Comparison of ENCODE assay signal across 11 mouse cellular contexts in the genomic region with DNA sequence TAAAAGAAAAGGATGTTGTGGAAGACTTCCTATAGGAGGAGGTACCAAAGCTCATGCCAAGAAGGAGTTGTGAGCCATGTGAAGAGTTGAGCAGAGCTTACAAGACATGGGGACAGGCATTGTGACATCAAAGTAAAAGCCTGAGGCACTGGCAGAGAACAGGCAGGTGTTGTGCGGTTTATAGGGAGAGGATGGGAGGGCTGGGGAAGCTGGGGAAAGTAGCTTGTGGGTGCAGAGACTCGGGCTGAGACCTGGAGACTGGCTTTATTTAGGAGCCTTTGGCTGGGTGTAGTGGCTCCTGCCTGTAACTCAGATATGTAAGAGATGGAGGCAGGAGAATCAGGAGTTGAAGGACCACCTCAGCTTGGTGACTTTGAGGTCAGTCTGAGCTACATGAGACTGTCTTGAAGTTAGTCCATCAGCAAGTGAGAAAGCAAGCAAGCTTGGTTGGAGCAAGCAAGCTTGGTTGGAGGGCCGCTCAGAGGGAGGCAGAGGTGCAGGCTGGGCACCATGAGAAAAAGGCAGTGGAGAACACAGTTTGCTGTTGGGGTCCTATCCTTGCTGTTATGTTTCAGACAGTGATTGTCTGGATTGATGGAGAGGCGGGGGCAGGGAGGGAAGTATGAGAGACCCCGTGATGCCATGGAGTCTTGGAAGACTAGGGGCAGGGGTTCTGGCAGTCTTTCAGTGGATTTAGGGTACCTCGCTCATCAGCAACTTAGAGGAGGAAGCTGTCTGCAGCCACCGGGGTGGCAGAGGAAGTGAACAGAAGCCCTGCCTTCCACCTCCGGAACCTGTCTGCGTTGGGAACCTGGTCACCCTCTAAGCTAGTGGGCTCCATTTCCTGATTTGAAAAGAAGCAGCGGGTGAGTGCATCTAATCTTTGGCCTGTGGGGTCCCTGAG. TPM values are rescaled to one million over a fixed set of nuclear protein-coding genes. Genes with fewer than 3 reads are reported as not detected.
DNase-seq lines count a peak whose midpoint lies in the region; ATAC-seq and TF ChIP-seq lines count a peak whose summit lies in the region.
"Had no signal": no experiment of that assay in that cellular context is flagged by ENCODE, and none has a peak within 500 bp of the region (broad histone marks: within the 10 kb centered on the region; RNA-seq: fewer than 3 reads in every experiment).

A gene (plus strand): TSS at position 61 of the 904 bp plus-strand sequence.

- H3ac ChIP-seq in myocyte (ENCODE audit: control insufficient read depth, insufficient read length): no peak within 1 kb of the TSS

- H3K4me1 ChIP-seq in forebrain, embryonic 16.5 days (replicated peaks; ENCODE audit: control insufficient read depth, insufficient read depth, low read length): peaks cover 10% of the 10 kb centered on the region
- no peaks in the 10 kb centered on the region for H3K4me1 ChIP-seq in intestine, embryonic 15.5 days (replicated peaks)

- H3K27ac ChIP-seq in forebrain, embryonic 16.5 days (ENCODE audit: low read length): no peak within 1 kb of the TSS
- H3K27ac ChIP-seq in intestine, embryonic 15.5 days: no peak within 1 kb of the TSS
- H3K27ac ChIP-seq: hindbrain, postnatal 0 days; limb, embryonic 13.5 days; neural tube, embryonic 13.5 days had no signal

- no peaks in the 10 kb centered on the region for H3K79me2 ChIP-seq in myocyte (ENCODE audit: control insufficient read depth, insufficient read depth)

- H3K4me3 ChIP-seq in myocyte: peak within 1 kb of the TSS; percentile 4
- H3K4me3 ChIP-seq in forebrain, embryonic 16.5 days (replicated peaks; ENCODE audit: low read length): no peak within 1 kb of the TSS
- H3K4me3 ChIP-seq in intestine, embryonic 15.5 days (replicated peaks): no peak within 1 kb of the TSS
- H3K4me3 ChIP-seq: limb, embryonic 13.5 days; neural tube, embryonic 13.5 days had no signal

- peaks cover 10% of the 10 kb centered on the region for H3K27me3 ChIP-seq in myocyte (ENCODE audit: control insufficient read depth, insufficient read depth, insufficient read length)
- no peaks in the 10 kb centered on the region for H3K27me3 ChIP-seq in forebrain, embryonic 16.5 days (replicated peaks; ENCODE audit: control insufficient read depth, insufficient read depth, low read length)
- H3K27me3 ChIP-seq in intestine, embryonic 15.5 days (replicated peaks): no peaks in the 10 kb centered on the region
- H3K27me3 ChIP-seq: limb, embryonic 13.5 days; neural tube, embryonic 13.5 days had no signal

- peak; percentile 85 for DNase-seq in A20 (ENCODE audit: low read depth, low spot score)
- peak; percentile 54 for DNase-seq in CD4-positive helper T cell, adult 2 months (ENCODE audit: low read depth, low spot score)
- no peak for DNase-seq in ovary, postnatal 14 days (ENCODE audit: low spot score)
- DNase-seq in right cerebral cortex, postnatal 10 days (ENCODE audit: low spot score in 2 of 2): no peak

- no peak for TF ChIP-seq POLR2A in myocyte (IDR thresholded peaks at IDR 0.05; ENCODE audit: insufficient read length, low read depth)

- ATAC-seq in hematopoietic stem cell, adult 5-6 weeks (replicated peaks in 1 of 2; ENCODE audit: insufficient read depth in 1 of 2, low FRiP score in 2 of 2, low TSS enrichment in 1 of 2, low read depth in 1 of 2, poor library complexity in 2 of 2, severe bottlenecking in 2 of 2): peak; percentile 38 to 58; a peak in 3 of 4 replicates
- ATAC-seq in forebrain, embryonic 16.5 days: no peak
- ATAC-seq in intestine, embryonic 15.5 days: no peak
- ATAC-seq: hindbrain, postnatal 0 days had no signal

- H3K9ac ChIP-seq in forebrain, embryonic 16.5 days (replicated peaks; ENCODE audit: low read depth, low read length): no peak within 1 kb of the TSS
- no peak within 1 kb of the TSS for H3K9ac ChIP-seq in intestine, embryonic 15.5 days
- H3K9ac ChIP-seq: limb, embryonic 13.5 days; neural tube, embryonic 13.5 days had no signal

- no peaks in the 10 kb centered on the region for H3K9me3 ChIP-seq in forebrain, embryonic 16.5 days (ENCODE audit: control insufficient read depth, low read length)
- no peaks in the 10 kb centered on the region for H3K9me3 ChIP-seq in intestine, embryonic 15.5 days
- H3K9me3 ChIP-seq: limb, embryonic 13.5 days; neural tube, embryonic 13.5 days had no signal

- 89% methylated on average over 10 of the region's 10 CpGs for WGBS in forebrain, embryonic 16.5 days
- 73% methylated on average over 10 of the region's 10 CpGs for WGBS in intestine, embryonic 15.5 days

- no peaks in the 10 kb centered on the region for H3K36me3 ChIP-seq in myocyte (ENCODE audit: control insufficient read depth, insufficient read depth)
- no peaks in the 10 kb centered on the region for H3K36me3 ChIP-seq in forebrain, embryonic 16.5 days (ENCODE audit: control insufficient read depth, insufficient read depth)
- H3K36me3 ChIP-seq in intestine, embryonic 15.5 days: no peaks in the 10 kb centered on the region
- H3K36me3 ChIP-seq: limb, embryonic 13.5 days; neural tube, embryonic 13.5 days had no signal

- peak within 1 kb of the TSS; percentile 31 for H3K4me2 ChIP-seq in myocyte (ENCODE audit: low read depth)
- no peak within 1 kb of the TSS for H3K4me2 ChIP-seq in forebrain, embryonic 16.5 days (ENCODE audit: low read length)
- H3K4me2 ChIP-seq in intestine, embryonic 15.5 days (replicated peaks): no peak within 1 kb of the TSS
- H3K4me2 ChIP-seq: limb, embryonic 13.5 days; neural tube, embryonic 13.5 days had no signal

TF ChIP-seq in myocyte, 11 proteins besides CTCF, POLR2A, EP300 and RAD21:
- TF ChIP-seq CEBPB (IDR thresholded peaks at IDR 0.05; ENCODE audit: insufficient read depth, poor library complexity, severe bottlenecking) (no peak), POLR2AphosphoS2 (IDR thresholded peaks at IDR 0.05; ENCODE audit: insufficient read length, low read depth) (no peak), MAX (IDR thresholded peaks at IDR 0.05; ENCODE audit: low read depth) (no peak), MYOG (IDR thresholded peaks at IDR 0.05; ENCODE audit: control insufficient read depth in 1 of 3, insufficient read depth in 1 of 3, insufficient read length in 2 of 3, low read depth in 2 of 3) (no peak), REST (IDR thresholded peaks at IDR 0.05; ENCODE audit: insufficient read depth, insufficient read length) (no peak), USF1 (IDR thresholded peaks at IDR 0.05; ENCODE audit: low read depth) (no peak), SRF (IDR thresholded peaks at IDR 0.05; ENCODE audit: control insufficient read depth, insufficient read length, low read depth) (no peak), E2F4 (IDR thresholded peaks at IDR 0.05; ENCODE audit: insufficient read depth) (no peak), TCF12 (IDR thresholded peaks at IDR 0.05; ENCODE audit: insufficient read depth, poor library complexity, severe bottlenecking) (no peak), MYOD1 (IDR thresholded peaks at IDR 0.05; ENCODE audit: control insufficient read depth in 1 of 3, insufficient read length in 2 of 3, low read depth in 2 of 3) (no peak), TCF3 (IDR thresholded peaks at IDR 0.05; ENCODE audit: insufficient read length, low read depth) (no peak)

RNA-seq across cellular contexts. Expression of the gene that starts here (rescaled TPM):
- total RNA-seq in hematopoietic stem cell, adult 5-6 weeks (2017): 208 and 229 TPM in 2 replicates
- polyA plus RNA-seq in myocyte (2012; fragmentation: generic; extraction: Trizol): 0.95 TPM
- 0.84 and 1.0 TPM in 2 replicates for polyA plus RNA-seq in forebrain, embryonic 16.5 days (2015; fragmentation: Nextera tagmentation; extraction: Ambion mirVana)
- 3.0 and 3.8 TPM in 2 replicates for polyA plus RNA-seq in intestine, embryonic 15.5 days (2015; fragmentation: Nextera tagmentation; extraction: Ambion mirVana)

Comparison
In these comparisons a context has a peak if more than half of its experiments do, and no peak if none do; other contexts are left out.
1. DNase-seq: peak in A20 (single experiment) and CD4-positive helper T cell, adult 2 months (single experiment); none in ovary, postnatal 14 days (single experiment) and right cerebral cortex, postnatal 10 days (0 of 2).
2. ATAC-seq: peak in hematopoietic stem cell, adult 5-6 weeks (2 of 2); none in forebrain, embryonic 16.5 days (single experiment) and intestine, embryonic 15.5 days (single experiment).